9 mouse cellular contexts compared by ENCODE assay signal in genomic region chr4:57294971-57295656, GRCm38 (mm10). TPM values are rescaled to one million over a fixed set of nuclear protein-coding genes. Genes with fewer than 3 reads are reported as not detected.
DNase-seq lines count a peak whose midpoint lies in the region; ATAC-seq and TF ChIP-seq lines count a peak whose summit lies in the region.
"Had no signal": no experiment of that assay in that cellular context is flagged by ENCODE, and none has a peak within 500 bp of the region (broad histone marks: within the 10 kb centered on the region; RNA-seq: fewer than 3 reads in every experiment).

No protein-coding gene starts in this region.

- no peak for TF ChIP-seq EP300 in lung, postnatal 0 days (IDR thresholded peaks at IDR 0.05)

- H3K27ac ChIP-seq in lung, postnatal 0 days (ENCODE audit: low read length) = peak overlapping the region; percentile 57
- H3K27ac ChIP-seq: liver, embryonic 14.5 days had no signal

- no peaks in the 10 kb centered on the region for H3K27me3 ChIP-seq in lung, postnatal 0 days (replicated peaks; ENCODE audit: insufficient read depth, low read length)

- no peak overlapping the region for H3K9ac ChIP-seq in lung, postnatal 0 days (replicated peaks; ENCODE audit: low read depth)
- H3K9ac ChIP-seq: liver, embryonic 14.5 days had no signal

- peak; percentile 94 for ATAC-seq in lung, postnatal 0 days
- ATAC-seq in activated CD4-positive, CD25-positive, alpha-beta regulatory T cell, adult 4 months = no peak

- whole genome bisulfite sequencing in lung, postnatal 0 days = 31% methylated on average over 9 of the region's 9 CpGs

- peak; percentile 16 to 19 for DNase-seq in spleen, adult 18-20 months
- no peak for DNase-seq in spleen, adult 12 weeks (ENCODE audit: low spot score)
- DNase-seq in cerebellum, postnatal 25 days = peak; percentile 73 to 86
- peak; percentile 79 for DNase-seq in heart, postnatal 14 days
- DNase-seq in lung, postnatal 0 days (ENCODE audit: low spot score) = peak; percentile 93
- peak; percentile 71 for DNase-seq in urinary bladder, postnatal 25 days (ENCODE audit: low spot score)
- DNase-seq in embryo, embryonic 10.5 days (ENCODE audit: low spot score) = no peak

- intact Hi-C loops in heart, postnatal 14 days (cut with DNase I) = no loop called here

- H3K36me3 ChIP-seq in lung, postnatal 0 days (ENCODE audit: insufficient read depth, low read length) = no peaks in the 10 kb centered on the region

- no peak overlapping the region for H3K4me2 ChIP-seq in lung, postnatal 0 days (replicated peaks; ENCODE audit: low read depth, low read length)

- peaks cover 6% of the 10 kb centered on the region for H3K4me1 ChIP-seq in lung, postnatal 0 days (ENCODE audit: insufficient read depth, low read depth, low read length)

- no peaks in the 10 kb centered on the region for H3K9me3 ChIP-seq in lung, postnatal 0 days (ENCODE audit: low read length)

- TF ChIP-seq CTCF in lung, postnatal 0 days (IDR thresholded peaks at IDR 0.05) = no peak

- no peak overlapping the region for H3K4me3 ChIP-seq in lung, postnatal 0 days (ENCODE audit: low read depth, low read length)

RNA-seq across cellular contexts. Expression of gene Ptpn3, which starts 6.5 kb away (rescaled TPM):
- 10 to 100 TPM; 34.3 to 34.8 TPM for total RNA-seq in heart, postnatal 14 days (2021)
- polyA plus RNA-seq in lung, postnatal 0 days (2015; fragmentation: Nextera tagmentation; extraction: Ambion mirVana) = 4.7 and 6.1 TPM in 2 replicates
- 1 to 10 TPM; 1.6 to 2.0 TPM for polyA plus RNA-seq in activated CD4-positive, CD25-positive, alpha-beta regulatory T cell, adult 4 months (2017; shearing (Covaris generic))

Comparison
In these comparisons a context has a peak if more than half of its experiments do, and no peak if none do; other contexts are left out.
1. DNase-seq: peak in spleen, adult 18-20 months (2 of 2), cerebellum, postnatal 25 days (2 of 2), heart, postnatal 14 days (2 of 2), lung, postnatal 0 days (single experiment) and urinary bladder, postnatal 25 days (single experiment); none in spleen, adult 12 weeks (single experiment) and embryo, embryonic 10.5 days (single experiment).